Mouse (Mus musculus): Measurements from ENCODE around the gene Scgn.

DNA sequence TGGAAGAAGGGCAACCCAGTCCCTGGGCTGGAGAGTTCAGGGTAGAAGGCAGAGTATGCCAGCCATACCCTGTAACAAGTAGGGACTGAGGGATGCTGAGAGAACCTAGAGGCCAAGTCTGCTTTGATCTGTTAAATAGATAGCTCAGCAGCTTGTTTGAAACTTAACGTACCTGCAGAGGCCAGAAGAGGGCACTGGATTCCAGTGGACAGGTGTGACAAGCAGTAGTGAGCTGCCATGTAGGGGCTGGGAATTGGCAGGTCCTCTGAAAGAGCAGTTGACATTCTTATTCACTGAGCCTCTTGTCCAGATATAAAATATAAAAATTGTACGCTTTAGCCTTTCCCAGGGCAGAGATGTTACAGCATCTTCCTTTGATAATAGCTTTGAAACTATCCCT, 48.2 kb downstream of the Scgn start:
- TF ChIP-seq CTCF (IDR thresholded peaks at IDR 0.05; ENCODE audit: extremely low read depth, insufficient read length, insufficient replicate concordance, low read depth, low read length): no peak
- TF ChIP-seq POLR2A (IDR thresholded peaks at IDR 0.05; ENCODE audit: low read depth, low read length): no peak

Data from small intestine, adult 2 months (tissue).